Mouse (Mus musculus): ENCODE data around the gene Ltb4r2.

Ltb4r2 gene

GRCm38 (mm10) chr14:55761163-55761562, at the start of gene Ltb4r2:
Ltb4r2 (plus strand) TSS chr14:55761428.
- DNase-seq (ENCODE audit: low read depth, low spot score): no peak

GRCm38 (mm10) chr14:55711786-55712185, 49.4 kb upstream of the Ltb4r2 start:
- no peak for DNase-seq (ENCODE audit: low read depth, low spot score)

DNA sequence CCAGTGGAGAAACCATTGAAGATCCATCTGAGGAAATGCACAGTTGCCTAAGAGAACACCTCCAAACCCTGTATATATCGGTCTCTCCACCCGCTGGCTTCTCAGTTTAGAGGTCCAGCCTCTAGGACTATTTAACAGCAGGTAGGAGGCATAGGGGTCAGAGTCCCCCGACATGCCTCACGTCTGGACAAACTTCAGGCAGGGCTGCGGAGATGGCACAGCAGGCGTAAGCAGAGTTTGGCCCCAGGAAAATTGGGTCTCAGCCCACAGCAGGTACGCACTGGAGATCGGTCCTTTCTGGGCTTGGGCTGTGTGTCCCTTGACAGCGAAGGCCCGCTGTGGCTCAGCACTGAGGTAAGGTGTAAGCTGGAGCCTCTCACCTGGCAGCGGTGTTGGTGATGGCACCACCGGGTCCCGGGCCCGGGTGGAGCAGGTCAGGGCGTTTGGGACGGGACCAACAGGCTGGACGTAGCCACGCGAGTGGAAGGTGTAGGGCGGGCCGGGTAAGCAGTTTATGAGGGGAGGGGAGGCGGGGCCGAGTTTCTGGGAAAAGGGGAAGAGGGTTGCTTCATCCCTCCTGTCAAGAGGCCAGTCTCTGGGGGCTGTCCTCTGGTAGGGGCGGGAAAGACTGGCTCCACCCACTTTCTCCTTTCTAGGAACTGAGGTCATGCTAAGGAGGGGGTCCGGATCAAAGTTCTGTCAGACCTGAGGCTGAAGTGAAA, 48.1 kb upstream of the Ltb4r2 start:
- DNase-seq (ENCODE audit: low read depth, low spot score): no peak

DNA sequence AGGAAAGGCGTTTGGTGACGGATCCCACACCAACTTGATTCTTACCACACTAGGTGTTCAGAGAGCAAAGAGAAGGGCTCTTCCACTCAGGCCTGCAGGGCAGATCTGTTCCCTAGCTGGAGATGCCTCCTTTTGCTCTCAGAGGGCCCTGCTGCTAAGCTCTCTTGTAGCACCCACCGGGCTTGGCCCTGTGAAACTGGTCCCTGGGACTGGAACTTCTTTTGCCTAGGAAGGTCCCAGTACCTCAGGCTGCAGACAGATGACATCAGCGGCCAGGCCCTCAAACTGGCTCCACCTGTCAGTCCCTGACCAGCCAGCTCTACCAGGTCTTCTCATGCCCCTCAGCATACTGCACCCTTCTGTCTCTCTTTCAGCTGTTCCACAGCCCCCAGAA, 47.5 kb upstream of the Ltb4r2 start, which contains the start of gene Tgm1:
TSS of gene Tgm1 (minus strand) at position 198 of the 394 bp plus-strand sequence.
- no peak for DNase-seq (ENCODE audit: low read depth, low spot score)

DNA sequence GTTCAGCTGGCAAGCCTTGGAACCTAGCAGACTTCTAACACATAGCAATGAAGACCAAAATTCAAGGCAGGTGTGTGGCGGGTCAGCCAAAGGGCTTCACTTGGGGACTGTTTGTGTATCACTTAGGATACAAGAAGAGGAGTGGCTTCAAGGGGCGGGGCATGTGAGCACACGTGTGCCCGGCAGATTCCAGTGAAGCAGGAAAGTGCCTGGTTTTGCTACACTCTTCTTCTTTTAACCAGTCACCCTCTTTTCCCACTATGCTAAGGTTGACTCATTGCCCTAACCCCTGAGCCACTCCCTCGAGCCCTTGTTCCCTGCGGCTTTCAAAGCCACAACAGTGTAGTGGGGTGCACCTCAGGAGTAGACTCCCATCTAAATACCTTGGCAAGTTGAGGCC, 46.3 kb upstream of the Ltb4r2 start:
- DNase-seq (ENCODE audit: low read depth, low spot score): no peak

DNA sequence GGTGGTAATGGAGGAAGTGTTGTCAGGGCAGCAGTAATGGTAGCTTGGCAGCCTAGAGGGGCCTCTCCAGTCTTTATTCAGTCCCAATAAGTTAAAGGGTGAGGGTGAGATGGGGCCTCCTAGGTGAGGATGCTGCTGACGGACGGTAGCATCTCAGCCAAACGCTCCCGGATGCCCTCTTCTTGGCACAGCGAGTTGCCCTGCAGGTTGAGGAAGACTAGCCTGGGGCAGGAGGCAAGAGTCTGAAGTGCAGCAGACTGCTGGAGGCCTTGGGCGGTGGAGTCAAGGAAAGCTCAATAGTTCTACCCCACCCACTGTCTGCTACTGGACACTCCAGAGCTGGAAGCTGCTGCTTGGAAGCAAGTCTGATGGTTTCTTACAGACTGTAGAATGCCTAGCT, 45.0 kb upstream of the Ltb4r2 start:
- DNase-seq (ENCODE audit: low read depth, low spot score): no peak

GRCm38 (mm10) chr14:55716884-55717283, 44.3 kb upstream of the Ltb4r2 start:
- no peak for DNase-seq (ENCODE audit: low read depth, low spot score)

GRCm38 (mm10) chr14:55719737-55720136, 41.5 kb upstream of the Ltb4r2 start:
- DNase-seq (ENCODE audit: low read depth, low spot score): no peak

DNA sequence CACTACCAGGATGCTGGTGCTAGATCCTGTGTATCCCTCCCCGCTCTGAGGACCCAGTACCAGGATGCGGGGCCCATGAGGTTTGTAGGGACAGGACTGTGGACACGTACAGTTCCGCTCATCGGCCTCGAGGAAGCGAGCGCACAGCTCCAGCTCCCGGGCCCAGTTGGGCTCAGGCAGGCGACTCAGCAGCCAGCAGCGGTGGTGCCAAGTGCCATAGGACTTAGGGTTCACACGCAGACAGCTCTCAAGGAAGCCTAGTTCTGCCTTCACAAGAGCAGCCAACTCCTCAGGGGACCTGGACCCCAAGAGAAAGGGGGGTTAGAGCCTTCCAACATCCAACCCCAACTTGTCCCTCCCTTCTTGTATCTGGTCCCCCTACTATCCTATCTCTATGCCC, 40.6 kb upstream of the Ltb4r2 start:
- DNase-seq (ENCODE audit: low read depth, low spot score): no peak

- no peak for DNase-seq (ENCODE audit: low read depth, low spot score)
Observed at GRCm38 (mm10) chr14:55721076-55721475, 40.2 kb upstream of the Ltb4r2 start.

DNA sequence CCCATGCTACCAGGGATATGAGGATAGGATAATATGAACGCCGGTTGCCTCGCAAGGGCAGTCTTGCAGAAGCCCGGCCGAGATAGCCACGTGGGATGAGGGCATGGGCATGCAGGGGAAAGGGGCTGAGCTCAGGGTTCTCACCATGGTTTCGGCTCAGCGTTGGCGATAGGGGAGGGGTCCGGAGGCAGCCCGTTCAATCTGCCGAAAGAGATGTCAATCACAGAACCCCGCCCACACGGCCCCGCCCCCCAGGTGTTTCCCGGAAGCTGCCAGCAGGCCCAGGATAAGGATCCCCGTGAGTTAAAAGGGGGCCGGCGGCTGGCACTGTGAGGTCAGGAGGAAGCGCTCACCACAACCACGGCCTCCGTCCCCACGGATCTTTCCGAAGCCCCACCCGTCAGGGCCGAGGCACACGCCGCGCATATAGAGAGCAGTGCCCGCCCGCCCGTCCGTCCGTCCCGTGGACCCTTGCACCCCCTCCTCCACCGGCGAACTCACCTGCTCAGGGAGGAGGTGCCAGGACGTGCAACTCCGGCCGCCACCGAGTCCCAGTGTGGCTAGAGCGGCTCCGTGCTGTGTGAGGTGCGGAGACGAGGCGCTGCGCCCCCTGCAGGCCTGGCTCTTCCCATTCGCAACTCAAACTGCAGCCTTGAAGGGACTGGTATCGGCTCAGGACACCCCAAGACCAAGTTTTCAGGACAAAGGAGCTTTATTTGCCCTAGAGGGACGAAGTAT, 39.4 kb upstream of the Ltb4r2 start, which contains the start of gene Rabggta:
TSS of gene Rabggta (minus strand) at position 564 of the 738 bp plus-strand sequence.
- DNase-seq (ENCODE audit: low read depth, low spot score): peak; percentile 90

DNA sequence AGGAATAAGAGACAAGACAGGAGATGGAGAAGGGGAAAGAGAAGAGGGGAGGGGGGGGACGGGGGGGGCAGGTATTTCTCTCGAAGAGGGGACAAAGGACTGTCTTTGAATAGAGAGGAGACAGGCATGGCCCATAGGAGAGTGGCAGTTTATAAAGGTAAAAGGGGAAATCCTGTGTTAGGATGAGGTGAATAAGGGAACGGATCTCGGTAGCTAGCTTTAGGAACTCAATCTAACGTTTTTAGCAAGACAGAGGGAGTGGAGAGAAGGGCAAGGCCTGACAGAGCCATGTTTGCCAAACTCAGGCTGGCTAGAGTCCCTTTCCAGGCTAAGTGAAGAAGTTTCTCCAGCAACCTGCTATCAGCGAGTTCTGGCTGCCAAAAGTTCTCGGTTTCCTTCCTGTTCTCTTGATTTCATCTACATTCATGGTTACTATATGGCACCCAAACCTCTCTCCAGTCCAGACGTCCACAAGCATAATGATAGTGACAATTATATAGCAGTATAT, 38.7 kb upstream of the Ltb4r2 start:
- DNase-seq (ENCODE audit: low read depth, low spot score): no peak

DNA sequence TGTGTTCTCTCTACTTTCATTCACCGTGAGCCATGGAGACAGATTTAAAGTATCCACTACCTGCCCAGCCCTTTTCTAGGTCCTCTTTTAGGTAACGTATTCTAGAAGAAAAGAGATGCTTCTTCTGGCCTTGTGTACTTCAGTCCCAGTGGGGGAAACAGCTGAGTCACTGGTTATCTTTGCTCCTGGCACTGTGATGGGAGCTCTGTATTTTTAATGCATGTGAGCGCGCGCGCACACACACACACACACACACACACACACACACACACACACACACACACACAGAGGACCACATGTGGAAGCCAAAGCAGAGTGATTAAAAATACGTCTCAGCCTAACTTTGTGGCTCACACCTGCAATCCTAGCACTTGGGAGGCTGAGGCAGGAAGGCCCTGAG, 37.8 kb upstream of the Ltb4r2 start:
- DNase-seq (ENCODE audit: low read depth, low spot score): no peak

- DNase-seq (ENCODE audit: low read depth, low spot score): no peak
Observed at GRCm38 (mm10) chr14:55724411-55724871, 36.8 kb upstream of the Ltb4r2 start.

GRCm38 (mm10) chr14:55726261-55726660, 35.0 kb upstream of the Ltb4r2 start:
- DNase-seq (ENCODE audit: low read depth, low spot score): no peak

DNA sequence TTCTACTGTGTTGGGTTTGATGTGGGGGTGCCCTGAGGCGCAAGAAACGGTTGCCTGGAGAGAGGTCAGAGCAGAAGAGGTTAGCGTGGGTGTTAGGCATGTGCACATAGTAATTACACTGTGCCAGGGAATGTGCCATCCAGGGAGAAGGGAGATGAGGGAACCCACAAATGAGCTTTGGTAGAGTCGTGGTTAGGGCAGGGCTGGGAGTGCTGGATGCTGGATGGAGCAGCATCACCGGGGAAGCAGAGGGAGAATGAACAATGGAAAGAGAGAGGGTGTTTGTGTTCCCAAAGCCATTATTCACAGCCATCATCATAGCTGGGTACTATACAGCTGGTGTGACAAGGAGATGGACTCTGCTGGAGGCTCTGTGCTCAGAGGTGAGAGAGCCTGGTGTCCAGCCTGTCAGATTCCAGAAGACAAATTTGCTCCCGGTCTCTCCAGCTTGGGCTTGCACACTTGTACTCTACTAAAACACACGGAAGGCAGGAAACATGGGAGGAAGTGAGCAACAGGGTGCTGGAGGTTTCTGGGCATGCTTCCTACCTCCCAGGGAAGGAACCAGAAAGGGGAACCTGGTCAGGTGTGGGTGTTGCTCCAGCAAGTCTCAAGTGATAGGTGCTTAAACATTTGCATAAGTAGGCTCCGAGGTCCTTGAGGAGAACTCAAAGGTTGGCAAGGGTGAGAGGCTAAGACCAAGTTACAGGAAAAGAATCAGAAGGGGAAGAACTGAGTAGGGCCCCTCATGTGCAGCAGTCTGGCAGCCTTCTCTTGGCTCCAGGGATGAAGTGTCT, 33.1 kb upstream of the Ltb4r2 start:
- DNase-seq (ENCODE audit: low read depth, low spot score): no peak

- no peak for DNase-seq (ENCODE audit: low read depth, low spot score)
Observed at GRCm38 (mm10) chr14:55730116-55730515, 31.1 kb upstream of the Ltb4r2 start.

DNA sequence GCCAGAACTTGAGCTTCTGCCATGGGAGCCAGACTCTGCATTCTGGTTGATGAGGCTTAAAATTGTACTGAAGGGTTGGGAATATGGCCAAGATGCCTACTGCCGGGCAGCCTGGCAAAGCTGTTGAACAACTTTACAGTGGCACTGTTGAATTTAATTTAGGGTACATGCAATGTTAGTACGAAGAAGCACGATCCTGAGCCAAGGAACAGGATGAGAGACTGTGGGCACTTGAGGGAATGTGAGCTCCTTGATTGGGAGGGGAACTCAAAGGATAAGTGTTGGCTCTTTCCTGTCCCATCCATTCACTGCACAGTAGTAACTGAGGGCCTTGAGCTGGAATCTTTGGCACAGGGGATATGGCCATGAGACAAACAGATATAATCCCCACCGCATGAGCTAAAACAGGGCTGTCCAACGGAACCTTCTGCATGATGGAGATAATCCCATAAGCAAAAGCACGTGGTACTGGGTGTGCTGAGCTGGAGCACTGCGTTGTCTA, 30.6 kb upstream of the Ltb4r2 start:
- DNase-seq (ENCODE audit: low read depth, low spot score): no peak

DNA sequence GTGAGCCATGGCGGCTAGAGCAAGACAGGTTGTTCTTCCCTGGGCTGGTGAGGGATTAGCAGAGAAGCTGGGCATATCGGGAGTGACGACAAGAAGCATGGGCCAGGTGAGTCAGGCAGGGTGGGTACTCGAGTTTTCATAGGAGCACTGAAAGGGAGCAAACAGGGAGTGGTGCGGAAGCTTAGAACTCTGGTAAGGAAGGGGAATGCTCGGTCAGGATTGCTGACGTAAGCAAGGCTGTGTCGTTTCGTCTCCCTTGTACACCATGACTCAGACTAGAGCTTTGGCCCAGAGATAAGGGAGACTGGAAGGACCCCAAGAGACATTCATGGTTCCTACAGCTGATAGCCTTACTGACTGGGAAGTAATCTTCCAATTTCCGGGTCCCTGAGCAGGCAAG, 27.3 kb upstream of the Ltb4r2 start:
- no peak for DNase-seq (ENCODE audit: low read depth, low spot score)

DNA sequence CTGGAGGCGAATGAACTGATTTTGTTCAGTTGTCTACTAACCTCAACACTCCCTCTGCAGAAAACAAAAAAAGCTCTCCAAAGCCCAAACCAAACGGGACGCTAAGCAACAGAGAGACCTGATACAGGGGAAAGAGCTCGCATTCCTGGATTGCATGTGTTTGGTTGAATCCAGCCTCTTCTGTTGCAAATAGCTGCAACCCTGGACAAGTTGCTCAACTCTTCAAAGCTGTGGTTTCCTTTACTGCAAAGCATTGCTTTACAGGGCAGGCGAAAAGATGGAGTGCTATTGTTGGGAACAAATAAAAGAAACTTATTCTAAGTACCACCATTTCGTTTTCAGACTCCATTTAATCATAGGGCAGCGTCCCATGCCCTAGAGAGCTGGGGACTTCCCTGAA, 26.4 kb upstream of the Ltb4r2 start:
- DNase-seq (ENCODE audit: low read depth, low spot score): no peak

DNA sequence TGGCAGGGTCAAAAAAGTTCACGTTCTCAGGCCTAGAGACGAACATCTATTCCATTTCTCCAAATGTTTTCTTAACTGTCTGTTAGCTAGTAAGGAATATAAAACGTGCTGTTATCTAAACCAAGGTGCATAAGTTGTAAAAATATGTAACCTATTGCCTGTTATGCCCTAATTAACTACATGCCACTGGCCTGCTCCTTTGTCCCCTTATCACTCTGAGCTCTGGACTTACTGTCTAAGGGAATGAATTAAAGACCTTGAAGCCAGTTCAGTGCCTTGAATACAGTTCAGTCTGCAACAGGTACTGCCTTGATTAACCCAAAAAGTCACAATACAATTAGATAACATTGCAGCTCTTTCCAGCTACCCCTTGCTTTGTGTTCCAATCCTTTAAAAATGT, 25.9 kb upstream of the Ltb4r2 start:
- DNase-seq (ENCODE audit: low read depth, low spot score): no peak

GRCm38 (mm10) chr14:55735758-55736157, 25.5 kb upstream of the Ltb4r2 start:
- DNase-seq (ENCODE audit: low read depth, low spot score): no peak

All from WW6 (cell line).